Mouse (Mus musculus) spleen, adult 2 months (tissue): ENCODE measurements around the gene Myo18a.

Source experiments
- CTCF ChIP-seq: fragments of 200-500 bp; IDR thresholded peaks from 2 replicates; pipeline ENCODE4 v1.5.1; 2011; ENCODE audit warnings: mild to moderate bottlenecking, inconsistent platforms; ENCODE audit not compliant: insufficient read depth, insufficient read length, insufficient replicate concordance; ENCODE audit errors: extremely low read depth
- POLR2A ChIP-seq: fragments of 200-500 bp; IDR thresholded peaks from 2 replicates; pipeline ENCODE4 v1.6.1; 2011; ENCODE audit warnings: low read depth, low read length, inconsistent platforms

DNA sequence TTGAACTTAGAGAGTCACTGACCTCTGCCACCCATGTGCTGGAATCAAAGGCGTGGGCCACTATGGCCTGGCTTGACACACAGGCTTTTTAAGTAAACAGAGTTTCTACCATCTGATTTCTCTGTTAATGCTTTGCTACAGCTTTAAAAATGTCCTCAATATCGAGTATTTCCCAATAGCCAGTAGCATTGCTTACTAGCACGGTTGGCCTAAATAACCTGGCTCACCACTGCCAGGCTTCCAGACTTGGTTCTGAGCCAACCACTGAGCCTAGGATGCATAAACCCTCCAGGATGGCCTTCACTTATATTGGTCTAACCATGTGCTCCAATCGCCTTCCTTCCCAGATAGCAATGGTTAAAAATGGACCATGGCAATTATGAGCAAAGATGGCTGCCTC, 137.7 kb downstream of the Myo18a start:
- TF ChIP-seq CTCF (no peak), POLR2A (no peak)
